Mouse (Mus musculus): Measurements from ENCODE around the gene Gm20920. TPM values are rescaled to one million over a fixed set of nuclear protein-coding genes. Genes with fewer than 3 reads are reported as not detected.

Gm20920 gene
- not detected for total RNA-seq (2023)

GRCm38 (mm10) chrY:51851820-51852219 is at the start of gene Gm20920:
TSS of gene Gm20920 (plus strand) at chrY:51852120.

Data from neutrophil, adult 83 days (primary cell).